Mouse (Mus musculus): ENCODE measurements around the gene Zswim3. TPM values are rescaled to one million over a fixed set of nuclear protein-coding genes. Genes with fewer than 3 reads are reported as not detected.
A peak's percentile ranks its signal among the peaks of the same experiment; 100 is the strongest.

Zswim3 gene
- polyA plus RNA-seq, 1 experiment from 2014 or later: 7.5 TPM

DNA sequence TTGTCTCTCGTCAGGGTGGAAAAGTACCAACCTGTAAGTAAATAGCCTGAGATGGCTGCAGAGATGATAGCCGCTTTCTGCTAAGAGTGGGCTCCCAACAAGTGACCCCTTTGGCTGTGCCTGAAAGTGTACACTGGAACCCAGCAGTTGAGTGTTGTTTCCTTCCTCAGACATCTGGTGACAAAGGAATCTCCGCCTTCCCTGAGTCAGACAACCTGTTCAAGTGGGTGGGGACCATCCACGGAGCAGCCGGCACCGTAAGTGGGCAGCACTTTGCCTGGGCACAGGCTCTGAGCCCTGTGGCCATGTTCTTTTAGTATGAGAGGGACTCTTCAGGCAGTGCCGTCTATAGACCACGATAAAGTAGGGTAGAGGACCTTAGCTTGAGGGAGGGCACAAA, 33.8 kb upstream of the Zswim3 start:
- Histone ChIP-seq H3K4me3 (peak overlapping the region; percentile 88), H3K9ac (0 out of 2 replicates have a peak overlapping the region, but pooled peaks have one; percentile 2), H3K27me3 (no peaks in the 10 kb centered on the region), H3K4me1 (peaks cover 26% of the 10 kb centered on the region), H3K4me2 (peak overlapping the region; percentile 94), H3K27ac (no peak overlapping the region), H3K9me3 (no peaks in the 10 kb centered on the region), H3K36me3 (peaks cover 40% of the 10 kb centered on the region)
- 71% methylated on average over 8 of the region's 8 CpGs for WGBS
- no peak for ATAC-seq (ENCODE audit: insufficient number of reproducible peaks, low FRiP score, low TSS enrichment, low read depth)

DNA sequence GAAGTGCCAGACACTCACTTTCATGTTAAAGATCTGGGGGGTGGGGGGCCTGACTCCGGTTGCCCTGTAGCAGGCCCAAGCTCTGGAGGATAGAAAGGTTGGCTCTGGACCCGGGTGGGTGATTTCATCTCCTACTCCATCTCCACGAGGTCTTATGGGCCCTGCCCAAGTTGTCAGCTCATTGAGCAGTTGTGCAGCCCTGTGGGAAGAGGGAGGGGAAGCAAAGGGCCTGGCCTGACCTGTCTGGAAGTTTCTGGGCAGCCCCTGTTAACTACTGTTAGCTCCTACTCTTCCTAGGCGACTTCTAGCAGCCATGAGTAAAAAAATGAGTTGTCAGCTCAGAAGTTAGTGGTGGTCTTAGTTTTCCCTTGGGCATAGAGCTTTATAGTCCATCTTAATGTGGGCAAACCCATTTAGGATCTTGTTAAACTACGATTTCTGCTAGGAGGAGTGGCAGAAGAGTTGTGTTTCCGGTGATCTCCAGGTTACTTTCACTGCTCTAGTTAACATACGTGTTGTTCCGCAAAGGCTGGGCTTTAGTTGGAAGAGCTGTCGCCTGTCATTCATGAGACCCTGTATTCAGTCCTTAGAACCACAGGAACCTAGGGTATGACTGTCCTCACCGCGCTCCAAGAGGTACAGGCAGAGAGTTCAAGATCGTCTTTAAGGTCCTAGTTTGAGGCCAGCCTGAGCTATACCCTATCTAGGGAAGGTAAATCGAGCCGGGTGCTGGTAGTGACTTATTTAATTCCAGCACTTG, 31.5 kb upstream of the Zswim3 start:
- Histone ChIP-seq H3K4me2 (no peak overlapping the region), H3K4me3 (no peak overlapping the region), H3K27me3 (no peaks in the 10 kb centered on the region), H3K9ac (no peak overlapping the region), H3K36me3 (peaks cover 17% of the 10 kb centered on the region; the same call in 1 of the 2 replicates), H3K4me1 (peaks cover 26% of the 10 kb centered on the region), H3K27ac (peak overlapping the region; percentile 8; the same call in 1 of the 2 replicates), H3K9me3 (no peaks in the 10 kb centered on the region)
- no peak for ATAC-seq (ENCODE audit: insufficient number of reproducible peaks, low FRiP score, low TSS enrichment, low read depth)
- WGBS: 74% methylated on average over 14 of the region's 14 CpGs

DNA sequence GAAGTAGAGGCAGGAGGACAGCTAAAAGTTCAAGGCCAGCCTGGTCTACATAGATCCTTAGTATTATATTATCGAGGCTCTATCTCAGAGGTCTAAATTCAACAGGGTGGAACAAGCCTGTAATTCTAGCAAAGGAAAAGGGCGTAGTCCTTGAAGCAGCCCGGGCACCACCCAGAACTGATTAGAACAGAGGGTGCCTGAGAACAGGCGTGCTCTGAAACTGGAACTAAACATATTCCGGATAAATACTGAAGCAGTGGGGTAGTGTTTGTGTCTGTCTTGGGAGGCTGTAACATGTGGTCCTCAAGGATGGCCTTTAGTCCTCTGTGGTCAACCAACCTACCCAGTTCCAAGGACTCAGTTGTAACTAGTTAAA, 30.9 kb upstream of the Zswim3 start:
- peaks cover 26% of the 10 kb centered on the region for H3K4me1 ChIP-seq

DNA sequence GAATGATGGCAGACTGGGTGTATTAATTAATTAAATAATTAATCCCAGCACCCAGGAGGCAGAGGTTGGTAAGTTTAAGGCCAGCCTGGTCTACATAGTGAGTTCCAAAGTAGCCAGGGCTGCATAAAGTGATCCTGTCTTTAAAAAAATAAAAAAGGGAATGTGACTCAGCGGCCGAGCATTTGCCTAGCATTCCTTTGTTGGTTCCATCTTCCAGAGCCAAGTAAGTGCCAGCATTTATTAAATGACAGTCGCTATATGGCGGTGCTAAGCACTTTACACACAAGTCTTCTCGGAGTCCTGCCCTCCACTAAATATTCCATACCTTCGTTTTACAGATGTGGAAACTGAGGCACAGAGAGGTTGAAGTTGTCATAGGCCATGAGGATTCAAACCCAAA, 28.8 kb upstream of the Zswim3 start:
- H3K4me3 ChIP-seq: no peak overlapping the region
- peaks cover 16% of the 10 kb centered on the region; the same call in 1 of the 2 replicates for H3K36me3 ChIP-seq
- H3K27ac ChIP-seq: no peak overlapping the region
- no peak overlapping the region for H3K9ac ChIP-seq
- 89% methylated on average over 6 of the region's 6 CpGs for WGBS
- peaks cover 12% of the 10 kb centered on the region for H3K4me1 ChIP-seq
- no peak for ATAC-seq (ENCODE audit: insufficient number of reproducible peaks, low FRiP score, low TSS enrichment, low read depth)
- no peak overlapping the region for H3K4me2 ChIP-seq
- H3K9me3 ChIP-seq: no peaks in the 10 kb centered on the region
- H3K27me3 ChIP-seq: no peaks in the 10 kb centered on the region

More for the DNA sequence above, 30.9 kb upstream of the Zswim3 start:
- H3K9ac ChIP-seq: no peak overlapping the region
- H3K4me3 ChIP-seq: no peak overlapping the region
- no peak for ATAC-seq (ENCODE audit: insufficient number of reproducible peaks, low FRiP score, low TSS enrichment, low read depth)
- peak overlapping the region; percentile 8; the same call in 1 of the 2 replicates for H3K27ac ChIP-seq
- H3K27me3 ChIP-seq: no peaks in the 10 kb centered on the region
- H3K9me3 ChIP-seq: no peaks in the 10 kb centered on the region
- WGBS: 82% methylated on average over 5 of the region's 5 CpGs
- peaks cover 16% of the 10 kb centered on the region; the same call in 1 of the 2 replicates for H3K36me3 ChIP-seq
- H3K4me2 ChIP-seq: no peak overlapping the region

DNA sequence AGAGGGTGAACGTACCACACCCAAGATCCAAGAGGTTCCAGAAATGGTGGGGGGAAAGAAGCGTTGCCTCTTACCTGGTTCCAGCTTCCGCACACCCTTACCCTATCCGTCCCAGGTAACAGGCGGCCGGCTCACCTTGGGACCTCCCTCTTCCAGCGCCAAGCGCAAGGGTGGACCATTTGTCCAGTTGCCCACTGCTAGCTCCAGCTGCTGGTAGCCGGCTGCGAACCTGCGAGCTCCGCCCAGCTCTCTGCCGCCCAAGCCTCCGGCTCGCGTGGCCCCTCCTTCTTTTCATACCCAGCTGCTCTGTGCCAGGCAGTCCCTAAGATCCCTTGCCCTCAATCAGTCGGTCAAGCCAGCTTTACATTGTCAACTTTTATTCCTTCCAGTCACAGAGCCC, 28.1 kb upstream of the Zswim3 start:
- Histone ChIP-seq H3K4me3 (no peak overlapping the region), H3K27ac (no peak overlapping the region), H3K9ac (no peak overlapping the region), H3K9me3 (no peaks in the 10 kb centered on the region), H3K36me3 (peaks cover 12% of the 10 kb centered on the region; the same call in 1 of the 2 replicates), H3K27me3 (no peaks in the 10 kb centered on the region), H3K4me1 (peaks cover 6% of the 10 kb centered on the region), H3K4me2 (no peak overlapping the region)
- ATAC-seq (ENCODE audit: insufficient number of reproducible peaks, low FRiP score, low TSS enrichment, low read depth): no peak
- WGBS: 62% methylated on average over 17 of the region's 17 CpGs

DNA sequence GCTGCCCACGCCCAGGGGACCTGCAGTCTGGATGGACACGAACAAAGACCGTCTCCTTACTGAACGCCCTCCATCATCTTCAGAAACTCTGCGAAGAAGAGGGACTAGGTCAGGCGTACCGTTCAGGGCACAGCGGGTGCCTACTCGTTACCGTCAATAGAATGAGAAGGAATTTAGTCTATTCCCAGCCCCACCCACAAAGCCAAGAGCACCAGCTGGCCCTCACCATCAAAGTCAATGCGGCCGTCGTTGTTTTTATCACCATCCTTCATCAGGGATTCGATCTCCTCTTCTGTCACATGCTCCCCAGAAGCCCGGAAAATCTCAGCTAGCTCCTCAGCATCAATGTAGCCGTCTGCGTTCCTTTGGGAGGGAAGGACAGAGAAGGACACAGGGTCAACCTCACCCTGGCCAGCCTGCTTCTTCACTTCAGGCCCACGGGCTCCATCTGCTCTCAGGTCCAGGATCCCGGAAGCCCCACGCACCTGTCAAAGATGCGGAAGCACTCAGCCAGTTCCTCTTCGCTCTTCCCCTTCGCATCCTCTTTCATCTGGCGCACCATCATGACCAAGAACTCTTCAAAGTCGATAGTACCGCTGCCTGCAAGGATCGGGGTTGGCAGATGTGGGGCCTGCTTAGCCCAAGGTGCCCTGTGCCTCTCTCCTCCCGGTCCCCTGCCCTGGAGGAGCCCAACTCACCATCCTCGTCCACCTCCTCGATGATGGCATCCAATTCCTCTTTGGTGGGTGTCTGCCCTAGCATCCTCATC, 27.5 kb upstream of the Zswim3 start:
- ATAC-seq (ENCODE audit: insufficient number of reproducible peaks, low FRiP score, low TSS enrichment, low read depth): no peak
- H3K4me1 ChIP-seq: no peaks in the 10 kb centered on the region
- 81% methylated on average over 30 of the region's 30 CpGs for WGBS
- peaks cover 6% of the 10 kb centered on the region; the same call in 1 of the 2 replicates for H3K36me3 ChIP-seq
- H3K9me3 ChIP-seq: no peaks in the 10 kb centered on the region
- no peaks in the 10 kb centered on the region for H3K27me3 ChIP-seq
- H3K4me3 ChIP-seq: no peak overlapping the region
- H3K27ac ChIP-seq: no peak overlapping the region
- H3K9ac ChIP-seq: no peak overlapping the region
- no peak overlapping the region for H3K4me2 ChIP-seq

DNA sequence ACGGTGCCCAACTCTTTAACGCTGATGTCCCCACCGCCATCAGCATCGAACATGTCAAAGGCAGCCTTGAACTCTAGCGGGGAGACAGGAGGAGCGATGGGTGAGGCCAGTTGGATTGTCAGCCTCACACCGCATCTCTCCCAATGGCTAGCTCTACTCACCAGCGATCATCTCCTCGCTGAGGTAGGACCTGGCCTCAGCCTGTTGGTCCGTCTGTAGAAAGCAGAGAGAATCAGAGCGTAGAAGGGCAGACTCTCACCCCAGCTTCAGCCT, 26.9 kb upstream of the Zswim3 start:
- no peaks in the 10 kb centered on the region for H3K27me3 ChIP-seq
- no peak overlapping the region for H3K4me3 ChIP-seq
- no peak overlapping the region for H3K27ac ChIP-seq
- 88% methylated on average over 11 of the region's 11 CpGs for WGBS
- peaks cover 4% of the 10 kb centered on the region; the same call in 1 of the 2 replicates for H3K36me3 ChIP-seq
- no peak overlapping the region for H3K4me2 ChIP-seq
- no peak for ATAC-seq (ENCODE audit: insufficient number of reproducible peaks, low FRiP score, low TSS enrichment, low read depth)
- no peak overlapping the region for H3K9ac ChIP-seq
- no peaks in the 10 kb centered on the region for H3K4me1 ChIP-seq
- H3K9me3 ChIP-seq: no peaks in the 10 kb centered on the region

DNA sequence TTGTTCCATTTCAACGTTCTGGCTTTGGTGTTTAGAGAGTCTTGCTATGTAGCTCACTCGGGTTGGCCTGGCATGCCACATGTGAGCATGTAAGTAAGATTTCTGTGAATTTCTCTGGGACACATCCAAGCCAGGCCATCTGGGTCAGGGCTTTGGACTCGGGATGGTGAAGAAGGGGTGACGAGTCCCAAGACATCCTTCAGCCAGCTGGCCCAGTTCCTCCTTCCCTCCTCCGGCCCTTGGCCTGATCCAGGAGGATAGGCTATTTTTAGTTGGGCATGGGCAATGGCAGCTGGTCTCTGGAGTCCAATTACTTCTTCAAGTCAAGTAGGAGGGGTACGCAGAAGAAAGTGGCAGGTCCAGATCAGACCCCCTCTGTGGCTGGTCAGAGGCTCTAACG, 26.1 kb upstream of the Zswim3 start:
- H3K36me3 ChIP-seq: no peaks in the 10 kb centered on the region
- no peaks in the 10 kb centered on the region for H3K4me1 ChIP-seq
- H3K4me2 ChIP-seq: no peak overlapping the region
- no peak overlapping the region for H3K4me3 ChIP-seq
- no peaks in the 10 kb centered on the region for H3K27me3 ChIP-seq
- no peaks in the 10 kb centered on the region for H3K9me3 ChIP-seq
- ATAC-seq (ENCODE audit: insufficient number of reproducible peaks, low FRiP score, low TSS enrichment, low read depth): no peak
- H3K9ac ChIP-seq: no peak overlapping the region
- WGBS: 79% methylated on average over 7 of the region's 7 CpGs
- no peak overlapping the region for H3K27ac ChIP-seq

DNA sequence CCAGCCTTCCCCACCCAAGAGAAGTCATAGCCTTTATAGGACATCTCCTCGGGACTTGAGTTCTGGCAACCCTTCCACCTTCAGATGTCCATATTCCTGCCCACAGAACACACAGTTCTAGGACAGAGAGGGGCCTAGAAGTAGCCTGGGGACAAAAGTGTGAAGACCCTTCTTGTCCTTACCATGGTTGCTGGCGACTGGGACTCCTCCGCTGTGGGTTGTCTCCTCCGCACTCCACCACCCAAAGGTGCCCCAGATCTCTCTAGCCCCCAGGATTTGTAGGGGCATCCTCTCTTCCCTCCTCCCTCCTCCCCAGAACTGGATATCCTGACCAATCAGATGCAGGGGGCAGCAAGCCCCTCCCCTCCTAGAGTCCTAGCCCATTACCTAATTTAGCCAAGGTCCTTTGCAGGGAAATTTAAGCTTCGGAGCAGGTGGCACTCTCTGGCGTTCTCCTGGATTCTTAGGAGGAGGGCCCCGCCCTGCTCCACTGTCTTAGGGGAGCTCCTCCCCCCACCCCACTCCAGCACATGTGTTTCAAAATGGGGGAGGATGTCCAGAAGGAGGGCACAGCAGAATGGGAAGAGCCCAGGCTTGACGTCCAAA, 25.3 kb upstream of the Zswim3 start, which contains the start of gene Tnnc2:
TSS of gene Tnnc2 (minus strand) at position 487 of the 606 bp plus-strand sequence.
- no peak within 1 kb of the TSS for H3K9ac ChIP-seq
- H3K4me1 ChIP-seq: peaks cover under 1% of the 10 kb centered on the region
- H3K4me3 ChIP-seq: no peak within 1 kb of the TSS
- H3K27me3 ChIP-seq: no peaks in the 10 kb centered on the region
- H3K9me3 ChIP-seq: no peaks in the 10 kb centered on the region
- no peak within 1 kb of the TSS for H3K4me2 ChIP-seq
- WGBS: 61% methylated on average over 8 of the region's 8 CpGs
- no peak within 1 kb of the TSS for H3K27ac ChIP-seq
- ATAC-seq (ENCODE audit: insufficient number of reproducible peaks, low FRiP score, low TSS enrichment, low read depth): no peak
- no peaks in the 10 kb centered on the region for H3K36me3 ChIP-seq

DNA sequence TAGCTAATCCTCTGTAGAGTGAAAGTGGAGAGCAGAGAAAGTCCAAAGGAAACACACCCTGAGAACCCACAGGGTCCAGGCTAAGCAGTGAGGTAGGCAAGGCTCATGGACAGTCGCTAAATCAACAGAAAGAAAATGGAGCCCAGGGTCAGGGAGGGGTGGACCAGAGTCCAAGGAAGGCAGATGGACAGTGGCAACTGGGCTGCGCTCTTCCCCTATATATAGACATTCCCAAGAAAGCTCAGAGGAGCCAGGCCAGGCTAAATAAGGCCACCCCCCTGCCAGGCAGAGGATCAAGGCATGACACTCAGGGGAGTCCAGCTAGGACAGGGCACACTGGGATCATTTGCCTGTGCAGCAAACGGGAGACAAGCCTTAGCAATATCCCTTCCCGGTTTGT, 23.0 kb upstream of the Zswim3 start:
- H3K36me3 ChIP-seq: no peaks in the 10 kb centered on the region
- peaks cover 10% of the 10 kb centered on the region for H3K4me1 ChIP-seq
- no peak for ATAC-seq (ENCODE audit: insufficient number of reproducible peaks, low FRiP score, low TSS enrichment, low read depth)
- no peak overlapping the region for H3K27ac ChIP-seq
- H3K4me2 ChIP-seq: no peak overlapping the region
- no peak overlapping the region for H3K9ac ChIP-seq
- WGBS: 61% methylated on average over 4 of the region's 4 CpGs
- H3K27me3 ChIP-seq: no peaks in the 10 kb centered on the region
- no peak overlapping the region for H3K4me3 ChIP-seq
- no peaks in the 10 kb centered on the region for H3K9me3 ChIP-seq

DNA sequence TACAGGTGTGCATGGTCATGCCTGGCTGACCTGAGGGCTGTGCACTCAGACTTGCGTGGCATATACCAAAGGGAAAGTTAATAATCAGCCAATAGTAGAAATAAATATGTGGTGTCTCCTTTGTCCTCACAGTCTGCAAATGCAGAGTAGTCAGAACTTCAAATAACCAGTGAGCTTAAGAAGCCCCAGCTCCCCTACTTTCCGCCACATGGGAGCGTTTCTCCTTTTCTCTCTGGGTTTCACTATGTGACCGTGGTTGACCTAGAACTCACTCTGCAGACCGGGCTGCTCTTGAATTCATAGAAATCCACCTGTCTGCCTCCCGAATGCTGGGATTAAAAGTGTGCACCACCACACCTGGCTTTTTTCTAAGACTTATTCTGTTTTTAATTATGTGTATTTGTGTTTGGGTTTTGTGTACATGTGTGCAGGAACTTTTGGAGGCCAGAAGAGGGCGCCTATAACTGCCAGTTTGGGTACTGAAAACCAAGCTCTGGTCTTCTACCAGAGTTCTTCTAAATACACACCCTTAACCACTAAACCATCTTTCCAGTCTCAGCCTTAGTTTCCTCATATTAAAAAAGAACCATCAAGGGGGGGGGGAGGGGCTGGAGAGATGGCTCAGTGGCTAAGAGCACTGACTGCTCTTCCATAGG, 20.8 kb upstream of the Zswim3 start:
- Histone ChIP-seq H3K9me3 (no peaks in the 10 kb centered on the region), H3K4me3 (no peak overlapping the region), H3K4me1 (peaks cover 27% of the 10 kb centered on the region), H3K36me3 (peaks cover 7% of the 10 kb centered on the region; the same call in 1 of the 2 replicates), H3K27ac (no peak overlapping the region), H3K4me2 (no peak overlapping the region), H3K9ac (no peak overlapping the region), H3K27me3 (no peaks in the 10 kb centered on the region)
- WGBS: 78% methylated on average over 7 of the region's 7 CpGs
- ATAC-seq (ENCODE audit: insufficient number of reproducible peaks, low FRiP score, low TSS enrichment, low read depth): no peak

Measured in limb, embryonic 15.5 days (tissue).